Mouse (Mus musculus): ENCODE measurements around the gene Cntrl.

- TF ChIP-seq CTCF (IDR thresholded peaks at IDR 0.05; ENCODE audit: low read depth, low read length): no peak
- TF ChIP-seq GATA1 (IDR thresholded peaks at IDR 0.05; ENCODE audit: borderline replicate concordance, low read length): no peak
- no peak for TF ChIP-seq TAL1 (conservative IDR thresholded peaks at IDR 0.05; ENCODE audit: low read depth, low read length)
These were observed 47.7 kb downstream of the Cntrl start for GRCm38 (mm10) chr2:35156985-35157384.

All from G1E (cell line).